11 mouse cellular contexts compared by ENCODE assay signal in the genomic region with DNA sequence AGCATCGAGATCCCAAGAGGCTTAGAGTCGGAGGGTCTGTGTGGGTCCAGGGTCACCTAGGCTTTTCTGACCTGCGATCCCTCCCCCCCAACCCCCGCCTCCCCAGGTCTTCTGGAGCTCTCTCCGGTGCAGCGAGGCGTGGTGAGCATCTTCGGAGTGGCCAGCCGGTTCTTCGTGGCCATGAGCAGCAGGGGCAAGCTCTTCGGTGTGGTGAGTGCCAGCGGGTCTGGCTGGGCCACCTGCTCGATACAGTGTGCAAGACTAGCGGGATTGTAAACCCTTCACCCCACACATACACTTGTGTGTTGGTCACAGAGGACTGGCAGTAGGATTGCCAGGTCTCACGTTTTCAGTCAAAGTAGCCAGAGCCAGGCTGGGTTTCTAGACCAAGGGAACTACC. TPM values are rescaled to one million over a fixed set of nuclear protein-coding genes. Genes with fewer than 3 reads are reported as not detected.
DNase-seq lines count a peak whose midpoint lies in the region; ATAC-seq and TF ChIP-seq lines count a peak whose summit lies in the region.
"Had no signal": no experiment of that assay in that cellular context is flagged by ENCODE, and none has a peak within 500 bp of the region (broad histone marks: within the 10 kb centered on the region; RNA-seq: fewer than 3 reads in every experiment).

No protein-coding gene starts in this region.

- H3K9ac ChIP-seq in kidney, embryonic 16.5 days (replicated peaks; ENCODE audit: low read length): no peak overlapping the region
- H3K9ac ChIP-seq in hindbrain, embryonic 15.5 days: no peak overlapping the region
- H3K9ac ChIP-seq in midbrain, postnatal 0 days (replicated peaks; ENCODE audit: low read length, poor library complexity, severe bottlenecking): no peak overlapping the region

- H3K27me3 ChIP-seq in kidney, embryonic 16.5 days (ENCODE audit: insufficient read depth, low read length): peaks cover 76% of the 10 kb centered on the region
- H3K27me3 ChIP-seq in hindbrain, embryonic 15.5 days: peaks cover 75% of the 10 kb centered on the region
- H3K27me3 ChIP-seq in midbrain, postnatal 0 days (ENCODE audit: insufficient read depth, low read length): peaks cover 54% of the 10 kb centered on the region

- H3K36me3 ChIP-seq in kidney, embryonic 16.5 days (ENCODE audit: insufficient read depth, low read length): no peaks in the 10 kb centered on the region
- H3K36me3 ChIP-seq in hindbrain, embryonic 15.5 days: no peaks in the 10 kb centered on the region
- H3K36me3 ChIP-seq in midbrain, postnatal 0 days (ENCODE audit: insufficient read depth, low read length): no peaks in the 10 kb centered on the region

- TF ChIP-seq CTCF in midbrain, postnatal 0 days (IDR thresholded peaks at IDR 0.05): no peak

- H3K4me1 ChIP-seq in kidney, embryonic 16.5 days (ENCODE audit: insufficient read depth, low read length): peaks cover 16% of the 10 kb centered on the region
- peaks cover 14% of the 10 kb centered on the region for H3K4me1 ChIP-seq in hindbrain, embryonic 15.5 days (replicated peaks)
- H3K4me1 ChIP-seq in midbrain, postnatal 0 days (ENCODE audit: insufficient read depth, low read length): peaks cover 10% of the 10 kb centered on the region

- WGBS in kidney, embryonic 16.5 days: under 1% methylated on average over 15 of the region's 15 CpGs
- under 1% methylated on average over 15 of the region's 15 CpGs for WGBS in hindbrain, embryonic 15.5 days
- 1% methylated on average over 14 of the region's 15 CpGs for WGBS in midbrain, postnatal 0 days

- H3K9me3 ChIP-seq in kidney, embryonic 16.5 days (ENCODE audit: low read length): no peaks in the 10 kb centered on the region
- H3K9me3 ChIP-seq in hindbrain, embryonic 15.5 days: no peaks in the 10 kb centered on the region
- no peaks in the 10 kb centered on the region for H3K9me3 ChIP-seq in midbrain, postnatal 0 days (ENCODE audit: low read length)

- DNase-seq in kidney, postnatal 14 days: no peak
- DNase-seq in embryo, embryonic 10.5 days (ENCODE audit: low spot score): peak; percentile 28
- peak; percentile 3 for DNase-seq in midbrain, postnatal 0 days (ENCODE audit: low spot score)
- DNase-seq in gastrocnemius, postnatal 10 days: no peak
- no peak for DNase-seq in left cerebral cortex, adult 18-20 months (ENCODE audit: low spot score in 2 of 2)
- DNase-seq: heart, adult 18-20 months had no signal

- H3K27ac ChIP-seq in kidney, embryonic 16.5 days (ENCODE audit: low read length): no peak overlapping the region
- no peak overlapping the region for H3K27ac ChIP-seq in hindbrain, embryonic 15.5 days (replicated peaks)
- H3K27ac ChIP-seq in midbrain, postnatal 0 days (ENCODE audit: low read depth, low read length): no peak overlapping the region

- H3K4me2 ChIP-seq in kidney, embryonic 16.5 days (replicated peaks; ENCODE audit: low read depth, low read length): peak overlapping the region; percentile 38
- peak overlapping the region; percentile 38 for H3K4me2 ChIP-seq in hindbrain, embryonic 15.5 days
- H3K4me2 ChIP-seq in midbrain, postnatal 0 days (ENCODE audit: low read depth, low read length, poor library complexity, severe bottlenecking): no peak overlapping the region

- ATAC-seq in kidney, embryonic 16.5 days (ENCODE audit: low FRiP score, low TSS enrichment): no peak
- ATAC-seq in hindbrain, embryonic 15.5 days (ENCODE audit: low FRiP score, low read depth): no peak
- no peak for ATAC-seq in midbrain, postnatal 0 days (ENCODE audit: low FRiP score)
- no peak for ATAC-seq in erythroid progenitor cell, adult 5-6 weeks (replicated peaks; ENCODE audit: low FRiP score, poor library complexity, severe bottlenecking)

- peak overlapping the region; percentile 30 for H3K4me3 ChIP-seq in kidney, embryonic 16.5 days (ENCODE audit: low read length)
- H3K4me3 ChIP-seq in hindbrain, embryonic 15.5 days: no peak overlapping the region
- peak overlapping the region; percentile 23; the same call in 1 of the 2 replicates for H3K4me3 ChIP-seq in midbrain, postnatal 0 days (ENCODE audit: low read depth, low read length)

RNA-seq across cellular contexts. Expression of gene Fgf4, which starts 15.0 kb away (rescaled TPM):
- polyA plus RNA-seq in kidney, embryonic 16.5 days (2015; fragmentation: Nextera tagmentation; extraction: Ambion mirVana): 0.05 TPM in 1 of 2 replicates, not detected in the other
- not detected in 2 replicates for polyA plus RNA-seq in hindbrain, embryonic 15.5 days (2015; fragmentation: Nextera tagmentation; extraction: Ambion mirVana)
- not detected in 2 replicates for total RNA-seq in midbrain, postnatal 0 days (2014; rRNA removed)
- polyA plus RNA-seq in midbrain, postnatal 0 days (2015; fragmentation: Nextera tagmentation; extraction: Ambion mirVana): not detected in 2 replicates
- under 1 TPM; 0.09 to 0.27 TPM for total RNA-seq in gastrocnemius, postnatal 10 days (2021)
- not detected for total RNA-seq in left cerebral cortex, adult 18-20 months (2021)
- total RNA-seq in erythroid progenitor cell, adult 5-6 weeks (2015; ENCODE audit: low replicate concordance): not detected in 2 replicates
- not detected in 2 replicates for total RNA-seq in erythroid progenitor cell, adult 5-6 weeks (2017; ENCODE audit: low replicate concordance)
- total RNA-seq: heart, adult 18-20 months; left cerebral cortex, postnatal 14 days; monocyte, adult 5-6 weeks had no signal

RNA-seq across cellular contexts. Expression of gene Fgf3, which starts 24.2 kb away (rescaled TPM):
- polyA plus RNA-seq in kidney, embryonic 16.5 days (2015; fragmentation: Nextera tagmentation; extraction: Ambion mirVana): 0.58 and 0.87 TPM in 2 replicates
- 18.4 and 35.8 TPM in 2 replicates for polyA plus RNA-seq in hindbrain, embryonic 15.5 days (2015; fragmentation: Nextera tagmentation; extraction: Ambion mirVana)
- 0.85 and 3.5 TPM in 2 replicates for total RNA-seq in midbrain, postnatal 0 days (2014; rRNA removed)
- 0.33 and 1.2 TPM in 2 replicates for polyA plus RNA-seq in midbrain, postnatal 0 days (2015; fragmentation: Nextera tagmentation; extraction: Ambion mirVana)
- total RNA-seq in gastrocnemius, postnatal 10 days (2021): not detected
- total RNA-seq in left cerebral cortex, adult 18-20 months (2021): 1 to 10 TPM in 1 of 2 experiments, under 1 TPM in 1; 0.61 to 1.1 TPM
- 0.36 TPM in 1 of 2 replicates, not detected in the other for total RNA-seq in erythroid progenitor cell, adult 5-6 weeks (2015; ENCODE audit: low replicate concordance)
- 1.1 TPM in 1 of 2 replicates, not detected in the other for total RNA-seq in erythroid progenitor cell, adult 5-6 weeks (2017; ENCODE audit: low replicate concordance)
- total RNA-seq: heart, adult 18-20 months; monocyte, adult 5-6 weeks had no signal

RNA-seq across cellular contexts. Expression of gene Fgf15, which starts 34.2 kb away (rescaled TPM):
- polyA plus RNA-seq in kidney, embryonic 16.5 days (2015; fragmentation: Nextera tagmentation; extraction: Ambion mirVana): 2.9 and 3.1 TPM in 2 replicates
- polyA plus RNA-seq in hindbrain, embryonic 15.5 days (2015; fragmentation: Nextera tagmentation; extraction: Ambion mirVana): 25.8 and 43.7 TPM in 2 replicates
- 7.9 and 9.3 TPM in 2 replicates for total RNA-seq in midbrain, postnatal 0 days (2014; rRNA removed)
- polyA plus RNA-seq in midbrain, postnatal 0 days (2015; fragmentation: Nextera tagmentation; extraction: Ambion mirVana): 3.8 and 5.1 TPM in 2 replicates
- not detected for total RNA-seq in gastrocnemius, postnatal 10 days (2021)
- total RNA-seq in left cerebral cortex, adult 18-20 months (2021): not detected
- total RNA-seq in erythroid progenitor cell, adult 5-6 weeks (2015; ENCODE audit: low replicate concordance): not detected in 2 replicates
- not detected in 2 replicates for total RNA-seq in erythroid progenitor cell, adult 5-6 weeks (2017; ENCODE audit: low replicate concordance)
- total RNA-seq: heart, adult 18-20 months; left cerebral cortex, postnatal 14 days; monocyte, adult 5-6 weeks had no signal

RNA-seq across cellular contexts. Expression of gene LTO1, which starts 52.8 kb away (rescaled TPM):
- 31.4 and 33.7 TPM in 2 replicates for polyA plus RNA-seq in kidney, embryonic 16.5 days (2015; fragmentation: Nextera tagmentation; extraction: Ambion mirVana)
- polyA plus RNA-seq in hindbrain, embryonic 15.5 days (2015; fragmentation: Nextera tagmentation; extraction: Ambion mirVana): 32.0 and 34.1 TPM in 2 replicates
- total RNA-seq in midbrain, postnatal 0 days (2014; rRNA removed): 19.2 and 19.8 TPM in 2 replicates
- 17.9 and 18.9 TPM in 2 replicates for polyA plus RNA-seq in midbrain, postnatal 0 days (2015; fragmentation: Nextera tagmentation; extraction: Ambion mirVana)
- 10 to 100 TPM; 12.1 to 12.9 TPM for total RNA-seq in gastrocnemius, postnatal 10 days (2021)
- total RNA-seq in left cerebral cortex, adult 18-20 months (2021): 10 to 100 TPM; 27.0 to 27.2 TPM
- total RNA-seq in erythroid progenitor cell, adult 5-6 weeks (2015; ENCODE audit: low replicate concordance): 5.4 and 10.8 TPM in 2 replicates
- 27.9 and 85.0 TPM in 2 replicates for total RNA-seq in erythroid progenitor cell, adult 5-6 weeks (2017; ENCODE audit: low replicate concordance)

Comparison
In these comparisons a context has a peak if more than half of its experiments do, and no peak if none do; other contexts are left out.
1. DNase-seq: peak in embryo, embryonic 10.5 days (single experiment) and midbrain, postnatal 0 days (single experiment); none in kidney, postnatal 14 days (single experiment), gastrocnemius, postnatal 10 days (single experiment) and left cerebral cortex, adult 18-20 months (0 of 2).